Mouse (Mus musculus) lung, embryonic 16.5 days (tissue): ENCODE data around the gene Abhd17c. TPM values are rescaled to one million over a fixed set of nuclear protein-coding genes. Genes with fewer than 3 reads are reported as not detected.

Experiments
- ATAC-seq: fragments of 200-750 bp; cut with Nextera tagmentation; 2 replicates; pipeline ENCODE4 v1.8.0; 2017; ENCODE audit warnings: low read depth, mild to moderate bottlenecking, moderate library complexity
- H3K27ac ChIP-seq: fragments of 300-500 bp; sonication (generic); 2 replicates; pipeline ENCODE4 v1.5.1; 2014; ENCODE audit warnings: mild to moderate bottlenecking, control low read depth, low read length
- H3K27me3 ChIP-seq: fragments of 300-500 bp; sonication (generic); 2 replicates; pipeline ENCODE4 v1.6.1; 2014; ENCODE audit warnings: low read depth, low read length, mixed read lengths; ENCODE audit not compliant: control insufficient read depth, insufficient read depth
- H3K36me3 ChIP-seq: fragments of 300-500 bp; sonication (generic); 2 replicates; pipeline ENCODE4 v1.6.1; 2014; ENCODE audit warnings: low read length; ENCODE audit not compliant: control insufficient read depth, insufficient read depth
- H3K4me1 ChIP-seq: fragments of 300-500 bp; sonication (generic); replicated peaks from 2 replicates; pipeline ENCODE4 v1.6.1; 2014; ENCODE audit warnings: low read length, mixed read lengths; ENCODE audit not compliant: control insufficient read depth, insufficient read depth
- H3K4me2 ChIP-seq: fragments of 300-500 bp; sonication (generic); 2 replicates; pipeline ENCODE4 v1.6.1; 2014; ENCODE audit warnings: low read depth, low read length, control low read depth
- H3K4me3 ChIP-seq: fragments of 300-500 bp; sonication (generic); 2 replicates; pipeline ENCODE4 v1.5.1; 2014; ENCODE audit warnings: mild to moderate bottlenecking, low read length, control low read depth
- H3K9ac ChIP-seq: fragments of 300-500 bp; sonication (generic); 2 replicates; pipeline ENCODE4 v1.6.1; 2014; ENCODE audit warnings: low read length, control low read depth
- H3K9me3 ChIP-seq: fragments of 300-500 bp; sonication (generic); 2 replicates; pipeline ENCODE4 v1.6.1; 2016; ENCODE audit warnings: low read length; ENCODE audit not compliant: control insufficient read depth
- WGBS: fragments of 180-500 bp; shearing (Covaris S2); extraction: QIAGEN DNeasy Blood & Tissue Kit; methylation state at CpG from one replicate; pipeline ENCODE4 v1.1.7; 2014; 5-methylcytosine and 5-hydroxymethylcytosine counted together
- polyA plus RNA-seq: library from polyadenylated mRNA; unstranded; fragments of >200 nt; fragmentation: Nextera tagmentation; extraction: Ambion mirVana; gene quantifications from 2 replicates; pipeline ENCODE4 v1.2.1, GENCODE M21; 2015

Gene Abhd17c
- polyA plus RNA-seq, 1 experiment from 2014 or later = 9.8 TPM

DNA sequence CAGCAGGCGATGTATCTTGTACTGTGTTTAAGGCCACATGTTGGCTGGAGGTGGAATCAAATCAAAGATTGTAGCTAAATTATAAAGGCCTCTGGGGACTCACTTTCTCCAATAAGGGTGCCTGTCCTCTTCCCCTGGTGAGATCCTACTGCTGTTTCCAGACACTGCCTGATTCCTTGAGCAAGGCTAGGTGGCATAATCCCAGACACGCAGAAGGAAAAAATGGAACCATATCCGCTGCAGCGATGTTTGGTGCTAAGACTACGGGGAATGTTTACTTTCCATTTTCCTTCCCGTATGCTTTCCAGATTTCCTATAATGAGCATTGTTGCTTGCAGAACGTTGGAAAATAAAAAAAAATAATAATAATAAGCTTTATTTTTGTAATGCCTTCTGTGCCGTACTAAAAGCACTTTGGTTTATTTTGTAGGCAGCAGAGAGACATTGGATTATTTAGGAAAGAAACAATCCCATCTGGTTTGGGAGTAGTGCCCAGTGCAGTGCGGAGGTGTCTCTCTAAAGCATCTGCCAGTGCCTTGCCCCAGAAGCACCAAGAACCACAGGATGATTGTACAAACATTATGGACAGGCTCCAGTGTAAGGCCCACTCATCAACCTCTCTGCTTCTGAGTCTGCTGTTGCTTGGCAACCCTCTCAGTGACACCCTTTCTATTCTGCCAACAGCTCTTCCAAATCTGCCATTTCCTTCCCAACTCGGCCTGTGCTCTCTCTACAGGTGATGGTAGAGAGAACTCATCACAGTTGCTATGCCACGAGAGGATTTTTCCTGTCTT is 23.2 kb upstream of the Abhd17c start:
- H3K36me3 ChIP-seq = no peaks in the 10 kb centered on the region
- no peak overlapping the region for H3K4me3 ChIP-seq
- H3K4me2 ChIP-seq = no peak overlapping the region
- H3K9ac ChIP-seq = no peak overlapping the region
- no peak for ATAC-seq
- H3K27me3 ChIP-seq = no peaks in the 10 kb centered on the region
- no peak overlapping the region for H3K27ac ChIP-seq
- no peaks in the 10 kb centered on the region for H3K4me1 ChIP-seq
- WGBS = 56% methylated on average over 11 of the region's 11 CpGs
- no peaks in the 10 kb centered on the region for H3K9me3 ChIP-seq

DNA sequence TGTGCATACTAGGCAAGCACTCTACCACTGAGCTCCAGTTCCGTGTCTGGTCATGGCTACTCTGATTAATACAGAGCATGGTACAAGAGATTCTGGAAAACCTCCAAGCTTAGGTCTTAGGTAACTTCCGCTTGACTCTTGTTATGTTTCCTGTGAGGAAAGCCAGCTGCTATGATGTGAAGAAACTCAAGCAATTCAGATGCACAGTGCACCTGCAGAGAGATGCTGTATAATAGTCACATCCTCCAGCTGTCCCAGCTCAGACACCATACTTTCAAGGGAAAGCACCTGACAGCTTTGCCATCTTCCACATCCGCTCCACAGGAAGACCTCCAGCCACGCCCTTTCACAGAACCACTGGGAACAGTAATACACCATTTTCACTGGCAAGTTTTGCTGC is 21.7 kb upstream of the Abhd17c start:
- Histone ChIP-seq H3K4me3 (no peak overlapping the region), H3K4me2 (no peak overlapping the region), H3K9ac (no peak overlapping the region), H3K9me3 (no peaks in the 10 kb centered on the region), H3K4me1 (no peaks in the 10 kb centered on the region), H3K27me3 (no peaks in the 10 kb centered on the region), H3K27ac (no peak overlapping the region), H3K36me3 (no peaks in the 10 kb centered on the region)
- 58% methylated on average over 4 of the region's 4 CpGs for WGBS
- ATAC-seq = no peak

DNA sequence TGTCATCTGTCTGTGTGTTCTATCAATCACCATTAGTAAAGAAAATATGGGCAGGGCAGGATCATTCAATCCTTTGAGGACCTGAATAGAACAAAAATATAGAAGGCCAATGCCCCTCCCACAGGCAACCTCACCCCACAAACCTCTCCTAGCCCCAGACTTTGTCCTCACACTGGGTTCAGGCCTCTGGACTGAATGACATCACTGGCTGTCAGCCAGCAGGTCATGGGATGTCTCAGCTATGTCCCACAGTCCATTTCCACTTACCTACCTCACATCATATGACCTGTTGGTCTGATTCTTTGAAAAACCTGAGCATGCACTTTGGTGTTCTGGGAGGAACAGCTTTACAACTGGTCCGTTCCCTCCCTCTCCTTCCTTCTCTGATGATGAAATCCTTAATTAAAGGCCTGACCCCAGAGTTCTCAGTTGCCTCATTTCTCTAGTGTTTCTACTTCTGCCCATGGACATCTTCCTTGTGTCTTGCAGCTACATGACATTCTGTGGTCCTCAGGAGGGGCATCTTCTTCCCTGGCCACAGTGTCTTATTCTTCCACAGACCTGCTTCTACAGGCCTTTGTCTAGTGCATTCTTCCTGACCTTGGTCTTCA is 19.6 kb upstream of the Abhd17c start:
- H3K9ac ChIP-seq = no peak overlapping the region
- no peak overlapping the region for H3K4me2 ChIP-seq
- H3K9me3 ChIP-seq = no peaks in the 10 kb centered on the region
- no peak overlapping the region for H3K27ac ChIP-seq
- no peak overlapping the region for H3K4me3 ChIP-seq
- ATAC-seq = no peak
- H3K36me3 ChIP-seq = no peaks in the 10 kb centered on the region
- WGBS = 73% methylated on average over 1 of the region's 1 CpGs
- H3K27me3 ChIP-seq = no peaks in the 10 kb centered on the region
- no peaks in the 10 kb centered on the region for H3K4me1 ChIP-seq

DNA sequence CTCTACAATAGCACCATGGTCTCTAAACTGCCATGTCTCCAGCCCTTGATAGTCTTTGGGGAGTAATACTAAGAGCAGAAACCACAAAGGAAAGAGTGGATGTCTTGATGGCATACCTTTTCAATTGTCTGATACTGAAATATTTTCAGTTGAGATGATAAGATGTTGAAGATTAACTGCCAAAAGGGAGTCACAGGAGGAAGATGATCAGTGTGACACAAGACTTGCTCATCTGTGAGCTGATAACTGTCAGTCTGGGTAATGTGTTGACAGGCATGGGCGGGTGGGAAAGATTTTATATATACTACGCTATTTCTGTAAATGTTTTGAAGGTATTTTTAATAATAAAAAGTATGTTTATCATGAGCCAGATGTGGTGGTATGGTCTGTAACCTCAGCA is 16.7 kb upstream of the Abhd17c start:
- no peak overlapping the region for H3K4me3 ChIP-seq
- no peak overlapping the region for H3K9ac ChIP-seq
- H3K4me2 ChIP-seq = no peak overlapping the region
- H3K27me3 ChIP-seq = no peaks in the 10 kb centered on the region
- no peak for ATAC-seq
- no peaks in the 10 kb centered on the region for H3K4me1 ChIP-seq
- no peaks in the 10 kb centered on the region for H3K9me3 ChIP-seq
- no peak overlapping the region for H3K27ac ChIP-seq
- 80% methylated on average over 2 of the region's 2 CpGs for WGBS
- H3K36me3 ChIP-seq = no peaks in the 10 kb centered on the region

DNA sequence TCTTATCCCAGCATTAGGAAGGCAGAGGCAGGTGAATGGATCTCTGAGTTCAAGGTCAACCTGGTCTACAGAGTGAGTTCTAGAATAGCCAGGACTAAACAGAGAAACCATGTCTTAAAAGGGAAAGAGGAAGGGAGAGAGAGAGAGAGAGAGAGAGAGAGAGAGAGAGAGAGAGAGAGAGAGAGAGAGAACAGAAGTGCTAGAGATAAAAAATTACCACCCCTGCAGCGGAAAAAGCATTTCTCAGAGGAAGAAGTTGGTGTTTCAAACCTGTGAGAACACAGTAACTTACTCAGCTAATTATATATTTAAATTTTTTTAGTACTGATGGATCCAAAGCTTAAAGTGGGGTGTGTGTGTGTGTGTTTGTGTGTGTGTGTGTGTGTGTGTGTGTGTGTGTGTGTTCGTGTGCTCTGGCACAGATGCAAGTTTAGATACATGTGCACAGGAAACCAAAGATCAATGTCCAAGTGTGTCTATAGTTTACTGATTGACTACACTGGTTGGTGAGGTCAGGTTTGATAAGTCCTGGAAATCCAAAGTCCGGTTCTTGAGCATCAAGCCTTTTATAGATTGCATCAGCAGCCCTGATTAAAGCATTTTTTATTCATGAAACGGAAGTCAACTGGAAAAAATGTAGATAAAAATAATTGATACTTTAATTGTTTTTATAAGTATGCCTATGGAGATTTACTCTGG is 15.2 kb upstream of the Abhd17c start:
- 73% methylated on average over 4 of the region's 4 CpGs for WGBS
- Histone ChIP-seq H3K27me3 (no peaks in the 10 kb centered on the region), H3K4me2 (no peak overlapping the region), H3K27ac (no peak overlapping the region), H3K4me3 (no peak overlapping the region), H3K9me3 (no peaks in the 10 kb centered on the region), H3K4me1 (no peaks in the 10 kb centered on the region), H3K36me3 (no peaks in the 10 kb centered on the region), H3K9ac (no peak overlapping the region)
- no peak for ATAC-seq

DNA sequence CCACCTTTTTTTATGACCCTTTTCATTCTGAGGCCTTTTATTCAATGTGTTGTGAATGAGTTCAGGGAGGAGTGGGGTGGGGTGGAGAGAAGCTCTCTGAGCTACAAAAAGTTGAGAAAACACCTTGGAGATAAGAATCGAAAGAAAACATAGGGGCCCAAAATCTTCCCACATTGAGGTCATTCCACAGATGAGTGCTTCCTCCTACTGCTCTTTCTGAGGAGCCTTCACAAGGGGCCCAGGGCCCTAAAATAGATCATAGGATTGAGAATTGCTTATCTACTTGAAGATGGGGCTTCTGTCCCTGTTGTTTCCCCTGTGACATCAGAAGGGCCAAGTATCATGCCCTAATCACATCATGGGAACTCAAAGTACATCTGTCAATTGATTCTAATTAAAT is 14.3 kb upstream of the Abhd17c start:
- Histone ChIP-seq H3K4me2 (no peak overlapping the region), H3K4me1 (no peaks in the 10 kb centered on the region), H3K4me3 (no peak overlapping the region), H3K27ac (no peak overlapping the region), H3K27me3 (no peaks in the 10 kb centered on the region), H3K9me3 (no peaks in the 10 kb centered on the region), H3K36me3 (no peaks in the 10 kb centered on the region), H3K9ac (no peak overlapping the region)
- no peak for ATAC-seq
- 54% methylated on average over 1 of the region's 1 CpGs for WGBS

DNA sequence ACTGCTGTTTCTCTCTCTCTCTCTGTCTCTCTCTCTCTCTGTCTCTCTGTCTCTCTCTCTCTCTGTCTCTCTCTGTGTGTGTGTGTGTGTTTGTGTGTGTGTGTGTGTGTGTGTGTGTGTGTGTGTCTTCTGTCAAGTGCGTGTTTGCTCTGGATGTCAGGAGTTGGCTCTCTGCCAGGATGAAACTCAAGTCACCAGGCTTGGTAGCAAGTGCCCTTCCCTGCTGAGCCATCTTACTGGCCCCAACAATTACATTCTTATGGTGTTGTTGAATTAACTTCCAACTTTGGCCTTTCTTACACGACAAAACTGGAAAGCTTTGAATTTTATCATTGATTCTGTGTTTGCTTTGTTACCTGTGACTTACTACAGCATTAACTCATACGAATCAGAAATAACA is 13.6 kb upstream of the Abhd17c start:
- Histone ChIP-seq H3K9me3 (no peaks in the 10 kb centered on the region), H3K9ac (no peak overlapping the region), H3K4me2 (no peak overlapping the region), H3K27ac (no peak overlapping the region), H3K27me3 (no peaks in the 10 kb centered on the region), H3K4me3 (no peak overlapping the region), H3K36me3 (no peaks in the 10 kb centered on the region), H3K4me1 (no peaks in the 10 kb centered on the region)
- ATAC-seq = no peak
- WGBS = 40% methylated on average over 3 of the region's 3 CpGs

DNA sequence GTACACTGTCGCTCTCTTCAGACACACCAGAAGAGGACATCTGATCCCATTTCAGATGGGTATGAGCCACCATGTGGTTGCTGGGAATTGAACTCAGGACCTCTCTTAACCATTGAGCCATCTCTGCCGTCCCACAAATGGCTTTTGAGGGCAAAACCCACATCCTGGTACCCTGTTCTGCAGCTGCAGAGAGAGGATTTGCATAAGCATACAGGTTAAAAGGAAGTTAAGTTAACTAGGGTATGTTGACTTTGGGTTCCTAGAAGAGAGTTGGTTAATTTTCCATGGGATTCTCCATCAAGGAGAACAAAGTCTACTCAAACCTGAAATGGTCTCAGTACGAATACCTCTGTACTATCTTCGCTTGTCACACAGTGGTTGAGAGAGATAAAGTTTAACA is 13.2 kb upstream of the Abhd17c start:
- Histone ChIP-seq H3K4me3 (no peak overlapping the region), H3K4me1 (no peaks in the 10 kb centered on the region), H3K27me3 (no peaks in the 10 kb centered on the region), H3K36me3 (no peaks in the 10 kb centered on the region), H3K9ac (no peak overlapping the region), H3K9me3 (no peaks in the 10 kb centered on the region), H3K27ac (no peak overlapping the region), H3K4me2 (no peak overlapping the region)
- no peak for ATAC-seq
- WGBS = 66% methylated on average over 4 of the region's 4 CpGs

DNA sequence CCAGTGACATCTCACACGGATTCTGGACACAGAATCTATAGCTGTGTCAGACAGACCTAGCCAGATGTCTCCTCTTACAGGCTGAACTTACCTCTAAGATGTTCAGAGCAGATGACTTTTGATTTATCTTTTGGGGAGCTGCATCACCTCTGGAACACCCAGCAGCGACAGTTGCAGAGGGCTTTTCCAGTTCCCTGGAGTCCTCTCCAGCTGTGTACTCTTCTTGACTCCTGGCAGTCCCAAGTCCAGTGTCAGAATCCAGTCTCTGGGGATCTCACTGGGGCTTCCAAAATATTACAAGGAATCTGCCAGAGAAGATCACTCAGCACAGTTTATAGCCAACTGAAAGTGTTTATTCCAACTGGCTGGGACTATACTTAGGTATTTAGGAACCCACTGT is 12.7 kb upstream of the Abhd17c start:
- no peak for ATAC-seq
- WGBS = 76% methylated on average over 2 of the region's 2 CpGs

More for the DNA sequence above, 12.7 kb upstream of the Abhd17c start:
- Histone ChIP-seq H3K27ac (no peak overlapping the region), H3K9me3 (no peaks in the 10 kb centered on the region), H3K4me1 (no peaks in the 10 kb centered on the region), H3K9ac (no peak overlapping the region), H3K27me3 (no peaks in the 10 kb centered on the region), H3K4me2 (no peak overlapping the region), H3K36me3 (no peaks in the 10 kb centered on the region), H3K4me3 (no peak overlapping the region)
